Mouse (Mus musculus): ENCODE data around the gene Chd2. TPM values are rescaled to one million over a fixed set of nuclear protein-coding genes. Genes with fewer than 3 reads are reported as not detected.
"Not testable (repeated sequence)": the region's sequence is repeated elsewhere in the genome, so short reads cannot be mapped to it uniquely, and the experiment has no call there.

Chd2 gene
- total RNA-seq, 2 experiments from 2014 or later = 47.2 to 49.8 TPM

GRCm38 (mm10) chr7:73540202-73541078 lies 1.2 kb downstream of the Chd2 start:
- no peak for DNase-seq (ENCODE audit: low spot score in 2 of 2)

- DNase-seq (ENCODE audit: low spot score in 2 of 2) = no peak
Observed at GRCm38 (mm10) chr7:73539116-73539682, 2.4 kb downstream of the Chd2 start.

GRCm38 (mm10) chr7:73538424-73539079 lies 3.1 kb downstream of the Chd2 start:
- no peak for DNase-seq (ENCODE audit: low spot score in 2 of 2)

GRCm38 (mm10) chr7:73537634-73538423 lies 3.8 kb downstream of the Chd2 start:
- peak; percentile 100 for DNase-seq (ENCODE audit: low spot score in 2 of 2)

GRCm38 (mm10) chr7:73537228-73537627 lies 4.4 kb downstream of the Chd2 start:
- no peak for DNase-seq (ENCODE audit: low spot score in 2 of 2)

GRCm38 (mm10) chr7:73536579-73536978 lies 5.1 kb downstream of the Chd2 start:
- DNase-seq (ENCODE audit: low spot score in 2 of 2) = no peak

GRCm38 (mm10) chr7:73535861-73536200 lies 5.8 kb downstream of the Chd2 start:
- DNase-seq (ENCODE audit: low spot score in 2 of 2) = no peak

- DNase-seq (ENCODE audit: low spot score in 2 of 2) = no peak
Observed at GRCm38 (mm10) chr7:73534937-73535860, 6.4 kb downstream of the Chd2 start.

- no peak for DNase-seq (ENCODE audit: low spot score in 2 of 2)
Observed at GRCm38 (mm10) chr7:73533457-73533856, 8.2 kb downstream of the Chd2 start.

- no peak for DNase-seq (ENCODE audit: low spot score in 2 of 2)
Observed at GRCm38 (mm10) chr7:73532916-73533315, 8.7 kb downstream of the Chd2 start.

- no peak for DNase-seq (ENCODE audit: low spot score in 2 of 2)
Observed at GRCm38 (mm10) chr7:73532139-73532538, 9.5 kb downstream of the Chd2 start.

- DNase-seq (ENCODE audit: low spot score in 2 of 2) = no peak
Observed at GRCm38 (mm10) chr7:73531506-73532093, 10.0 kb downstream of the Chd2 start.

GRCm38 (mm10) chr7:73530846-73531245 lies 10.8 kb downstream of the Chd2 start:
- no peak for DNase-seq (ENCODE audit: low spot score in 2 of 2)

- peak in 1 of 2 experiments; percentile 50 for DNase-seq (ENCODE audit: low spot score in 2 of 2)
Observed at GRCm38 (mm10) chr7:73530164-73530563, 11.5 kb downstream of the Chd2 start.

GRCm38 (mm10) chr7:73529261-73529660 lies 12.4 kb downstream of the Chd2 start:
- no peak for DNase-seq (ENCODE audit: low spot score in 2 of 2)

GRCm38 (mm10) chr7:73528377-73528894 lies 13.2 kb downstream of the Chd2 start:
- not testable (repeated sequence) for DNase-seq (ENCODE audit: low spot score in 2 of 2)

GRCm38 (mm10) chr7:73527225-73527624 lies 14.4 kb downstream of the Chd2 start:
- DNase-seq (ENCODE audit: low spot score in 2 of 2) = no peak

GRCm38 (mm10) chr7:73524454-73524952 lies 17.1 kb downstream of the Chd2 start:
- DNase-seq (ENCODE audit: low spot score in 2 of 2) = peak in 1 of 2 experiments; percentile 81

- DNase-seq (ENCODE audit: low spot score in 2 of 2) = no peak
Observed at GRCm38 (mm10) chr7:73523608-73524259, 17.9 kb downstream of the Chd2 start.
